Mouse (Mus musculus): ENCODE measurements around the gene Btrc.
"Not testable (repeated sequence)": the region's sequence is repeated elsewhere in the genome, so short reads cannot be mapped to it uniquely, and the experiment has no call there.

The Btrc gene

GRCm38 (mm10) chr19:45363384-45363926 lies at the start of gene Btrc:
Gene Btrc (plus strand): TSS chr19:45363734.
- peak; percentile 100 for DNase-seq

- no peak for DNase-seq
These were observed 46.1 kb upstream of the Btrc start for GRCm38 (mm10) chr19:45317473-45317882.

- no peak for DNase-seq
These were observed 42.5 kb upstream of the Btrc start for GRCm38 (mm10) chr19:45321062-45321461.

DNA sequence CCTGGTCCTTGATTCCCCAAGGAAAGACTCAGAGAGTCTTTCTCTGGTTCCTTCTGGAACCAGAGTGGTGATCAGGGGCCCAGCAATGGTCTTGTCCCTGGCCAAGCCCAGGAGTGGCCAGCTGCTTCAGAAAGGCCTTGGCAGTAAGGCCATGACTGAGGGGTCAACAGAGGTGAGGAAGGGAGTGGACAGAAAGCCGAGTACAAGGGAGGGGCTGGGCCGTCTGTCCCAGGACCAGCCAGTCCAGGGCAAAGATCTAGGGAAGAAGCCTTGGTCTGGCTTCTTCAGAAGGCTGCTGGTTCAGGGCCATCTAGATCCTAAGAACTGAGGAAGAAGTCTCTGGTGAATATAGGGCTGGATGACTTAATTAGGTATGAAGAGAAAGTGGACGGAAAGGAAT lies 34.5 kb upstream of the Btrc start:
- DNase-seq: peak; percentile 95

DNA sequence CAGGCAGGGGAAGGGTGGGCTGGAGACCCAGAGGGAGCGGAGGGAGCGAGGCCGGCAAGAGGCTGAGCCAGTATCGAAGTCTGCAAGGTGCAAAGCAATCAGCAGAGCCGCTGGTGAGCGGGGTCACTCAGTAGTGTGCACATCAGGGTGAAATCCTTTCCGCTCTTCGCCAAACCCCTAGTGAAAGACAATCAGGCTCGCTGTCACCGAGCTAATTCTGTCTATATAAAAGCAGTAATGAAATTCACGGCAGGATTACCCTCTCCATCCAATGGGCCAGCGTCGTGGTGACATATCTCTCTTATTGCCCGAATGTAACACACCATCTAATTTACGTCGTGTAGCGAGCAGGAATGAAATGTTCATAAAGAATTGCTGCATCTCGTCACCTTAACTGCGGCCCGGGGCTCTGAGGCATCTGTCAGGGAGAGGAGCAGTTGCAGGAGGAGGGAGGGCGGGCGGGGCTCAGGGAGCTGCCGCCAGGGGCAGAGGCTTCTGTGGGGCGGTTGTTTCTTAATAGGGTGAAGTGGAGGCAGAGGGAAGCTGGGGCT lies 33.7 kb upstream of the Btrc start:
- no peak for DNase-seq

- DNase-seq: no peak
These were observed 26.8 kb upstream of the Btrc start for GRCm38 (mm10) chr19:45336718-45337117.

- DNase-seq: no peak
These were observed 25.4 kb upstream of the Btrc start for GRCm38 (mm10) chr19:45338182-45338581.

DNA sequence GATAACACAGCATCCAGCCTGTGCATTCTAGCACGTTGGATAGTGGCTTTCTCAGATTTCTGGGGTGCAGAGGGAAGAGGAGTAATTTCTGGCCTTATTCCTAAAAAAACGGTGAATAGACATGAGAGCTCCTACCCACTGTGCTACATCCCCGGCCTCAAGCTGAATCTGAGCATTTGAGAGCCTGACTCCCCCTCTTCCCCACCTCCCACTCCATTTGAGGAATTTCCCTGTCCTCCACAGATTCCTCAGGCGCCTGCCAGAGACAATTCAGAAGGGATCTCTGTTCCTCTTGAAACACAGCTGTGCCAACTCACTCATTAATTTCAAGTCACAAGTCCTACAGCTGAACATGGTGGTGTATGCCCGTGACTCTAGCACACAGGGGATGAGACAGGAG lies 19.6 kb upstream of the Btrc start:
- DNase-seq: no peak

DNA sequence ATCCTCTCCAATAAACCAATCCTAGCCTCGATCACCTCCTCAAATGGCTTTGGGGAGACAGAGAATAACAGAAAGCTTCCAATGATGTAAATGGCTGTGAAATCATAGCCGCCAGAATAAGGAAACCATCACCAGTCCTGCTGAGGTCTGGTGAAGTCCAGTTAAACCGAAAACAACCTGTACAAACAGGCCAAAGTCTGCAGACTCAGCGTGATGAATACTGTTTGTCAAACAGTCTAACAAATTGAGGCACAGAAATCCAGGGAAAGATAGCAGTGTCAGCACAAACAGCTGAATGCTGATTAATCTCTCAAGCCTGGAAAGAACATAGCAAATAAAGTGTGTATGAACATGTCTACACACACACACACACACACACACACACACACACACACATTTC lies 15.3 kb upstream of the Btrc start:
- DNase-seq: no peak

- no peak for DNase-seq
These were observed 13.1 kb upstream of the Btrc start for GRCm38 (mm10) chr19:45350456-45350855.

GRCm38 (mm10) chr19:45352706-45353105 lies 10.8 kb upstream of the Btrc start:
- DNase-seq: not testable (repeated sequence)

- DNase-seq: no peak
These were observed 7.9 kb upstream of the Btrc start for GRCm38 (mm10) chr19:45355678-45356077.

DNA sequence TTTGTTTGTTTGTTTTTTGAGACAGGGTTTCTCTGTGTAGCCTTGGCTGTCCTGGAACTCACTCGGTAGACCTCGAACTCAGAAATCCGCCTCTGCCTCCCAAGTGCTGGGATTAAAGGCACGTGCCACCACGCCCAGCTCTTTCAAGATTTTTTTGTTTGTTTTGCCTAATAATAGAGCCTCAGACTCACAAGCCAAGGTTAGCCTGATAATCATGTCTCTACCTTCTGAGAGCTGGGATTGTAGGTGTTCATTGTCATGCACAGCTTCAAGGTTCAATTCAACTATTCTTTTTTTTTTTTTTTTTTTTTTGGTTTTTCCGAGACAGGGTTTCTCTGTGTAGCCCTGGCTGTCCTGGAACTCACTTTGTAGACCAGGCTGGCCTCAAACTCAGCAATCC lies 6.7 kb upstream of the Btrc start:
- not testable (repeated sequence) for DNase-seq

GRCm38 (mm10) chr19:45360486-45360885 lies 3.0 kb upstream of the Btrc start:
- peak; percentile 49 for DNase-seq

GRCm38 (mm10) chr19:45363933-45364391 lies 428 bp downstream of the Btrc start:
- no peak for DNase-seq

DNA sequence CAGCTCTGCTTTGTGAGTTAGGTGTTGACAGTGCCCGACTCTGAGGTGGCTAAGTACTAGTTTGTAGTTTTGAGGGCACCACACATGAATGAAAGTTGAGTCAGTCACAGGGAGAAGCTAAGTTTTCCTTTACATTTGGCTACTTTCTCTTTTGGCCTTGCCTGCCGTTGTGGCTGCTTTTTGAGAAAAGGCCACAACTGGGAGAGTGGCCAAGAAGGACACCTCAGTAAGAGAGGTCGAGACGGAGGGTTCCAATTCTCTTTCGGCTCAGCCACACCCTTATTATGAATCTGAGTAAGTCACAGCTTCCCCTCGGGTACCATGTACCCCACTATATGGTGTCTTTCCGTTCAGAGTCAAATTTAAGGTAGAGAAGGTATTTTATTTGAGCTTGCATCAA lies 3.1 kb downstream of the Btrc start:
- DNase-seq: peak; percentile 63

GRCm38 (mm10) chr19:45384815-45385214 lies 21.3 kb downstream of the Btrc start:
- DNase-seq: not testable (repeated sequence)

DNA sequence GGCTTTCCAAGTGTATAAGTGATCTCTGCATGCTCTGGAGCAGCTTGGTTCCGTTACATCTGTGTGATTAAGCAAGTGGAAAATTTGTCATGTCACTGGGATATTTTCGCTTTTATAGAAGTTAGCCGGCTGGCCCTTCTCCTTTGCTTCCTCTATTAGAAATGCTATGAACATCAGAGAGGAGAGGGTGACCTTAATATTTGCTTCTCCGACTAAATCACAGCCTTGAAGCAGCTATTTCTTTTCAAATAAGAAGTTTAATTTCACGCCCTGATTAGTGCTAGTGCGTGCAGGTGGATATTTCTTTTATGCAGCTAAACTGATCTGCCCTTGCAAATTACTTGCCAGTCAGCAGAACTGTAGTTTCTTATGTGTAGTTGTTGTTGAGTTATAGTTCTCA lies 25.0 kb downstream of the Btrc start:
- no peak for DNase-seq

DNA sequence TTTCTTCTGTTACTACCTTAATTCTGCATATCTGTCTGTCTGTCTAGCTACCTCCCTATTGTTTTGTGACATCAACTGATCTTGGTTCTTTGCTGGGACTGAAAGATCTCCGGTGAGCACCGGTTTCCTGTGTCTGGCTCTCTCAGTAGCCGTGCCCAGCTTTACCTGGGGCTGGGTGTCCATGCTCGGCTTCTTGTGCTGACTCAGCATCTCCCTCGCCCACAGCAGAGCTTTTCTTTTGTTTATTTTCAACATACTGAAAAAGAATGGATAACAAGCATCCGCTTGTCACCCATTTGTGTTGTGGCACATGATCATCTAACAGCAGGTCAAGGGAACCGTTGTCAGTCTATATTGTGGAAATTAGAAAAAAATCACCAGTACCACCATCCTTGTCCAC lies 30.5 kb downstream of the Btrc start:
- no peak for DNase-seq

DNA sequence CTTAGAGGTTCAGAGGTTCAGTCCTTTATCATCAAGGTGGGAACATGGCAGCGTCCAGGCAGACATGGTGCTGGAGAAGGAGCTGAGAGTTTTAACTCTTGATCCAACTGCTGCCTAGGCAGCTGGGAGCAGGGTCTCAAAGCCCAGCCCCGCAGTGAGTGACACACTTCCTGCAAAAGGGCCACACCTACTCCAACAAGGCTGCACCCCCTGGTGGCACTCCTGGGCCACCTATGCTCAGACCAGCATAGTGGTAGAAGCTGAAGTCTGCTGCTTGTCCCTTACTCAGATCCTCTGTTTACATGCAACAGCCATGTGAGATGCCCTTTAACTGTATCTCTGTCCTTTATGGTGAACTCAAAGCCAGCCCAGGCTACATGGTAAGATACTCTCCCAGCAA lies 47.5 kb downstream of the Btrc start:
- DNase-seq: no peak

- DNase-seq: no peak
These were observed 49.2 kb downstream of the Btrc start for GRCm38 (mm10) chr19:45412694-45413093.

DNA sequence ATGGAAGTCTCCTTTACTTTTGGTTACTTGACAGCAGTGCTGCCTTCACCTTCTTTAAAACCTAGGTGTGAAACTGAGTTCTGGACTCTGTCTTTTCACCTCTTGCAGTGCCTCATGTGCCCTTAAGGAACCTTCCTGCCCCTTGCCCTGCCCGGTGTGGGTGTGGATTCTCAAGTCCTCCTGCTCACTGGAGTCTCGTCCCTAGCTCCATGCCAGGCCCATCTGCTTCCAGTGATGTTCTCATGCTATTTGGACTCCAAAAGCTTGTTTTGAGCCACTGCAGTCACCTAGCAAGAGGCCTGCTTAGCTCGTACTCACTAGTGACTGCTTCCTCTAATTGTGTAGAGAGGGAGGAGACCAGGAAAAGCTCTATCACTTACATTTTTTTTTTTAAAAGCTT lies 50.4 kb downstream of the Btrc start:
- DNase-seq: peak; percentile 94

DNA sequence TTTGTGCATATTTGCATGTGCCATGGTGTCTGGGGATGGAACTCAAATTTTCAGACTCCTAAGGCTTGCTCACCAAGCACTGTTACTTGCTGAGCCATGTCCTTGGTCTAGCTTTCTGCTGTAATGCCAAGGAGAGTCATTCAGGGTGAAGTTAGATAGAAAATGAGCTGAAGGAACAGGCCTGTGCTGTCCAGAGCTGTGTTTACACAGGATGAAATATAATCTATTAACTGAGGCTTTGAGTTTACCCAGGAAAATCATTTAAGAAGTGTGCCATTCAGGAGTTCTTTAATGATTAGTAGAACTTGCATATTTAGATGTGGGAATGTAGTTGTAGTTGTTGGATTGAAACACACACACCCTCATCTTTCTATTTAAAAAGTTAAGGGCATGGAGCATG lies 54.1 kb downstream of the Btrc start:
- no peak for DNase-seq

DNA sequence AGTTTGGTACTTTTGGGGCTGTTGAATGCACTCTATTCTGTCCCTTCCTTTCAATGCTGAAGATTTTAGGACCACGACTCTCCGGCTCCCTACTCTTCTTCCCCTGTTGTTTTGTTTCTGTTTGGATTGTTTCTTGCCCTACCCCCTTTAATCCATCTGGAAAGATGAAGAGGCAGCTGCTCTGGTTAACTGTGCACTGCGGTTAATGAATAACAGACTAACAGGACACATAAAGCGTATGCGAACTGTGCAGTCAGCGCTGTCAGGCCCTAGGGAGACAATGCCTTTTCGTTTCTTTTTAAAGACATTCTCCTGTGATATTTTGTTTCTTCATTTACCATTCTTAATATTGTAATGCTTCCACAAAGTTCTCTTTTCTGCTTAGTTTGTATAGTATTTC lies 58.7 kb downstream of the Btrc start:
- DNase-seq: no peak

- DNase-seq: peak; percentile 84
These were observed 64.6 kb downstream of the Btrc start for GRCm38 (mm10) chr19:45428146-45428545.

All from heart, adult 11 months (tissue).